In genomic region chr7:27685681-27686080, GRCm38 (mm10) we compare ENCODE assay signal across 8 mouse cellular contexts. TPM values are rescaled to one million over a fixed set of nuclear protein-coding genes. Genes with fewer than 3 reads are reported as not detected.
DNase-seq lines count a peak whose midpoint lies in the region; ATAC-seq and TF ChIP-seq lines count a peak whose summit lies in the region.

No protein-coding gene starts in this region.

- 0 out of 2 replicates have a peak overlapping the region, but pooled peaks have one; percentile 8 for H3K4me2 ChIP-seq in kidney, embryonic 14.5 days (replicated peaks; ENCODE audit: low read depth, low read length)
- H3K4me2 ChIP-seq in hindbrain, embryonic 15.5 days, result peak overlapping the region; percentile 51

- no peak overlapping the region for H3K27ac ChIP-seq in kidney, embryonic 14.5 days (ENCODE audit: low read depth, low read length)
- 0 out of 2 replicates have a peak overlapping the region, but pooled peaks have one; percentile 22 for H3K27ac ChIP-seq in hindbrain, embryonic 15.5 days (replicated peaks)

- DNase-seq in kidney, adult 18-20 months, result no peak
- DNase-seq in brain, embryonic 14.5 days (ENCODE audit: low read depth), result peak; percentile 75
- peak; percentile 42 for DNase-seq in neural tube, embryonic 10.5 days (ENCODE audit: extremely low spot score, low spot score)
- no peak for DNase-seq in gastrocnemius, postnatal 36 days
- DNase-seq in cerebellum, postnatal 25 days, result no peak
- DNase-seq in layer of hippocampus, adult 9-11 months, result no peak

- H3K27me3 ChIP-seq in kidney, embryonic 14.5 days (ENCODE audit: control insufficient read depth, insufficient read depth, low read length), result no peaks in the 10 kb centered on the region
- no peaks in the 10 kb centered on the region for H3K27me3 ChIP-seq in hindbrain, embryonic 15.5 days

- H3K4me3 ChIP-seq in kidney, embryonic 14.5 days (ENCODE audit: low read length), result no peak overlapping the region
- H3K4me3 ChIP-seq in hindbrain, embryonic 15.5 days, result peak overlapping the region; percentile 27

- ATAC-seq in kidney, embryonic 14.5 days (ENCODE audit: low FRiP score, low TSS enrichment), result no peak
- no peak for ATAC-seq in hindbrain, embryonic 15.5 days (ENCODE audit: low FRiP score, low read depth)

- peaks cover 8% of the 10 kb centered on the region; the same call in 1 of the 2 replicates for H3K4me1 ChIP-seq in kidney, embryonic 14.5 days (ENCODE audit: control insufficient read depth, insufficient read depth, low read length)
- peaks cover 27% of the 10 kb centered on the region for H3K4me1 ChIP-seq in hindbrain, embryonic 15.5 days (replicated peaks)

- intact Hi-C loops in gastrocnemius, postnatal 36 days (cut with DNase I), result loop anchor here (2.0 to 10.0 kb wide), 2 partner anchors 31 to 351 kb away; partner anchors contain the start of gene Ltbp4

- peak; percentile 67; the same call in 1 of the 2 replicates for TF ChIP-seq CTCF in brain, embryonic 14.5 days (IDR thresholded peaks at IDR 0.05; ENCODE audit: borderline replicate concordance, extremely low read depth, insufficient read depth, insufficient read length)

- no peak overlapping the region; the same call in 1 of the 2 replicates for H3K9ac ChIP-seq in kidney, embryonic 14.5 days (ENCODE audit: low read depth, low read length)
- H3K9ac ChIP-seq in hindbrain, embryonic 15.5 days, result peak overlapping the region; percentile 37

- H3K9me3 ChIP-seq in kidney, embryonic 14.5 days (ENCODE audit: control insufficient read depth, low read length), result no peaks in the 10 kb centered on the region
- H3K9me3 ChIP-seq in hindbrain, embryonic 15.5 days, result no peaks in the 10 kb centered on the region

- WGBS in kidney, embryonic 14.5 days, result 1% methylated on average over 6 of the region's 6 CpGs
- 1% methylated on average over 6 of the region's 6 CpGs for WGBS in hindbrain, embryonic 15.5 days

- H3K36me3 ChIP-seq in kidney, embryonic 14.5 days (ENCODE audit: control insufficient read depth, insufficient read depth, low read length), result no peaks in the 10 kb centered on the region
- no peaks in the 10 kb centered on the region for H3K36me3 ChIP-seq in hindbrain, embryonic 15.5 days

- TF ChIP-seq POLR2A in brain, embryonic 14.5 days (IDR thresholded peaks at IDR 0.05; ENCODE audit: borderline replicate concordance, extremely low read depth, insufficient read depth, insufficient read length, poor library complexity, severe bottlenecking), result no peak

RNA-seq across cellular contexts. Expression of gene Zfp607b, which starts 3.5 kb away (rescaled TPM):
- 4.2 and 4.3 TPM in 2 replicates for polyA plus RNA-seq in kidney, embryonic 14.5 days (2014; fragmentation: Nextera tagmentation; extraction: Ambion mirVana)
- 6.6 and 7.3 TPM in 2 replicates for polyA plus RNA-seq in brain, embryonic 14.5 days (2012; rRNA removed)
- polyA plus RNA-seq in hindbrain, embryonic 15.5 days (2015; fragmentation: Nextera tagmentation; extraction: Ambion mirVana), result 13.4 and 13.8 TPM in 2 replicates
- total RNA-seq in gastrocnemius, postnatal 36 days (2021), result under 1 TPM; 0.26 to 0.37 TPM

RNA-seq across cellular contexts. Expression of gene Map3k10, which starts 11.3 kb away (rescaled TPM):
- 7.7 and 9.4 TPM in 2 replicates for polyA plus RNA-seq in kidney, embryonic 14.5 days (2014; fragmentation: Nextera tagmentation; extraction: Ambion mirVana)
- 76.8 and 93.9 TPM in 2 replicates for polyA plus RNA-seq in brain, embryonic 14.5 days (2012; rRNA removed)
- polyA plus RNA-seq in hindbrain, embryonic 15.5 days (2015; fragmentation: Nextera tagmentation; extraction: Ambion mirVana), result 20.8 and 21.0 TPM in 2 replicates
- 10 to 100 TPM; 30.6 to 34.2 TPM for total RNA-seq in gastrocnemius, postnatal 36 days (2021)

RNA-seq across cellular contexts. Expression of gene Ttc9b, which starts 32.0 kb away (rescaled TPM):
- polyA plus RNA-seq in kidney, embryonic 14.5 days (2014; fragmentation: Nextera tagmentation; extraction: Ambion mirVana), result 0.20 TPM in 1 of 2 replicates, not detected in the other
- polyA plus RNA-seq in brain, embryonic 14.5 days (2012; rRNA removed), result 57.7 and 64.6 TPM in 2 replicates
- polyA plus RNA-seq in hindbrain, embryonic 15.5 days (2015; fragmentation: Nextera tagmentation; extraction: Ambion mirVana), result 80.0 and 88.8 TPM in 2 replicates
- total RNA-seq in gastrocnemius, postnatal 36 days (2021), result not detected

RNA-seq across cellular contexts. Expression of gene Zfp60, which starts 45.5 kb away (rescaled TPM):
- 26.7 and 41.5 TPM in 2 replicates for polyA plus RNA-seq in kidney, embryonic 14.5 days (2014; fragmentation: Nextera tagmentation; extraction: Ambion mirVana)
- 37.7 and 46.4 TPM in 2 replicates for polyA plus RNA-seq in brain, embryonic 14.5 days (2012; rRNA removed)
- polyA plus RNA-seq in hindbrain, embryonic 15.5 days (2015; fragmentation: Nextera tagmentation; extraction: Ambion mirVana), result 97.5 and 99.8 TPM in 2 replicates
- 1 to 10 TPM; 4.5 to 5.8 TPM for total RNA-seq in gastrocnemius, postnatal 36 days (2021)

Comparison
In these comparisons a context has a peak if more than half of its experiments do, and no peak if none do; other contexts are left out.
1. DNase-seq: peak in brain, embryonic 14.5 days (single experiment) and neural tube, embryonic 10.5 days (single experiment); none in kidney, adult 18-20 months (single experiment), gastrocnemius, postnatal 36 days (0 of 2), cerebellum, postnatal 25 days (0 of 2) and layer of hippocampus, adult 9-11 months (single experiment).
2. RNA of gene Ttc9b, which starts 32.0 kb away (polyA plus RNA-seq): 80.0 to 88.8 TPM in hindbrain, embryonic 15.5 days and 57.7 to 64.6 TPM in brain, embryonic 14.5 days; 0.20 TPM in kidney, embryonic 14.5 days; every median in the first group is over 10 times any median in the second.